Mouse (Mus musculus) myocyte (in vitro differentiated cells): ENCODE data around the gene Ect2. TPM values are rescaled to one million over a fixed set of nuclear protein-coding genes. Genes with fewer than 3 reads are reported as not detected.

Source experiments
- H3K27me3 ChIP-seq: one replicate; pipeline ENCODE4 v1.6.1; 2011; ENCODE audit not compliant: control insufficient read depth, insufficient read depth, insufficient read length
- H3K36me3 ChIP-seq: one replicate; pipeline ENCODE4 v1.6.1; 2011; ENCODE audit not compliant: control insufficient read depth, insufficient read depth
- H3K4me2 ChIP-seq: one replicate; pipeline ENCODE4 v1.6.1; 2011; ENCODE audit warnings: low read depth, control low read depth
- H3K4me3 ChIP-seq: one replicate; pipeline ENCODE4 v1.5.1; 2011; ENCODE audit warnings: mild to moderate bottlenecking, control low read depth, moderate library complexity
- H3K79me2 ChIP-seq: one replicate; pipeline ENCODE4 v1.6.1; 2011; ENCODE audit not compliant: control insufficient read depth, insufficient read depth
- H3ac ChIP-seq: one replicate; pipeline ENCODE4 v1.6.1; 2011; ENCODE audit not compliant: control insufficient read depth, insufficient read length
- CEBPB ChIP-seq: IDR thresholded peaks from 2 replicates; pipeline ENCODE4 v1.6.1; 2011; ENCODE audit warnings: mild to moderate bottlenecking, moderate library complexity; ENCODE audit not compliant: poor library complexity, insufficient read depth, severe bottlenecking
- E2F4 ChIP-seq: IDR thresholded peaks from one replicate; pipeline ENCODE4 v1.6.1; 2011; ENCODE audit warnings: mild to moderate bottlenecking, control low read depth, moderate library complexity; ENCODE audit not compliant: insufficient read depth
- MAX ChIP-seq: IDR thresholded peaks from one replicate; pipeline ENCODE4 v1.6.1; 2011; ENCODE audit warnings: low read depth, mild to moderate bottlenecking, control low read depth
- MYOD1 ChIP-seq, 3 experiments: IDR thresholded peaks; one replicate each; pipeline ENCODE4 v1.6.1; 2011; ENCODE audit warnings: control low read depth in 2 of 3, low read depth in 2 of 3, mild to moderate bottlenecking in 2 of 3, moderate library complexity in 1 of 3; ENCODE audit not compliant: insufficient read length in 2 of 3, control insufficient read depth in 1 of 3
- MYOG ChIP-seq, 3 experiments: IDR thresholded peaks; one replicate each; pipeline ENCODE4 v1.6.1; 2011; ENCODE audit warnings: control low read depth in 2 of 3, low read depth in 2 of 3, mild to moderate bottlenecking in 2 of 3; ENCODE audit not compliant: insufficient read length in 2 of 3, control insufficient read depth in 1 of 3, insufficient read depth in 1 of 3
- POLR2A ChIP-seq: IDR thresholded peaks from one replicate; pipeline ENCODE4 v1.6.1; 2011; ENCODE audit warnings: low read depth, mild to moderate bottlenecking, control low read depth, moderate library complexity; ENCODE audit not compliant: insufficient read length
- POLR2AphosphoS2 ChIP-seq: IDR thresholded peaks from one replicate; pipeline ENCODE4 v1.6.1; 2011; ENCODE audit warnings: low read depth, control low read depth; ENCODE audit not compliant: insufficient read length
- REST ChIP-seq: IDR thresholded peaks from one replicate; pipeline ENCODE4 v1.6.1; 2011; ENCODE audit warnings: mild to moderate bottlenecking, control low read depth, moderate library complexity; ENCODE audit not compliant: insufficient read depth, insufficient read length
- SRF ChIP-seq: IDR thresholded peaks from one replicate; pipeline ENCODE4 v1.6.1; 2011; ENCODE audit warnings: low read depth; ENCODE audit not compliant: control insufficient read depth, insufficient read length
- TCF12 ChIP-seq: IDR thresholded peaks from one replicate; pipeline ENCODE4 v1.6.1; 2011; ENCODE audit warnings: mild to moderate bottlenecking, control low read depth; ENCODE audit not compliant: poor library complexity, insufficient read depth, severe bottlenecking
- TCF3 ChIP-seq: IDR thresholded peaks from one replicate; pipeline ENCODE4 v1.6.1; 2011; ENCODE audit warnings: low read depth, control low read depth; ENCODE audit not compliant: insufficient read length
- USF1 ChIP-seq: IDR thresholded peaks from one replicate; pipeline ENCODE4 v1.6.1; 2011; ENCODE audit warnings: low read depth, mild to moderate bottlenecking, control low read depth, moderate library complexity
- polyA plus RNA-seq: library from polyadenylated mRNA; unstranded; fragments of >200 nt; fragmentation: generic; extraction: Trizol; gene quantifications from one replicate; pipeline ENCODE4 v1.2.1, GENCODE M21; 2012; ENCODE audit warnings: missing spikeins

The Ect2 gene
- polyA plus RNA-seq, 1 experiment = 6.6 TPM

- H3K4me2 ChIP-seq = no peak overlapping the region
- no peak overlapping the region for H3K4me3 ChIP-seq
- TF ChIP-seq CEBPB = no peak
- TF ChIP-seq MYOG (IDR thresholded peaks at IDR 0.05; ENCODE audit: control insufficient read depth in 1 of 3, insufficient read depth in 1 of 3, insufficient read length in 2 of 3, low read depth in 2 of 3) = no peak
- TF ChIP-seq SRF = no peak
- no peak for TF ChIP-seq POLR2A
- TF ChIP-seq E2F4 = no peak
- TF ChIP-seq TCF3 = no peak
- TF ChIP-seq REST = no peak
- H3ac ChIP-seq = no peak overlapping the region
- H3K36me3 ChIP-seq = no peaks in the 10 kb centered on the region
- H3K27me3 ChIP-seq = no peaks in the 10 kb centered on the region
- H3K79me2 ChIP-seq = no peaks in the 10 kb centered on the region
These were observed 83.3 kb downstream of the Ect2 start for GRCm38 (mm10) chr3:27070340-27070739.

- TF ChIP-seq MYOD1 (IDR thresholded peaks at IDR 0.05; ENCODE audit: control insufficient read depth in 1 of 3, insufficient read length in 2 of 3, low read depth in 2 of 3) = no peak
- no peak for TF ChIP-seq USF1
- TF ChIP-seq MYOG (IDR thresholded peaks at IDR 0.05; ENCODE audit: control insufficient read depth in 1 of 3, insufficient read depth in 1 of 3, insufficient read length in 2 of 3, low read depth in 2 of 3) = no peak
- no peak for TF ChIP-seq E2F4
- no peak for TF ChIP-seq SRF
- TF ChIP-seq TCF12 = no peak
- no peak for TF ChIP-seq POLR2AphosphoS2
- no peak for TF ChIP-seq REST
- TF ChIP-seq CEBPB = no peak
- no peak for TF ChIP-seq TCF3
- TF ChIP-seq MAX = no peak
- no peak for TF ChIP-seq POLR2A
These were observed 86.5 kb downstream of the Ect2 start for GRCm38 (mm10) chr3:27067206-27067605.

GRCm38 (mm10) chr3:27064886-27065285, 88.8 kb downstream of the Ect2 start:
- Histone ChIP-seq H3K36me3 (no peaks in the 10 kb centered on the region), H3K27me3 (no peaks in the 10 kb centered on the region), H3ac (no peak overlapping the region), H3K79me2 (no peaks in the 10 kb centered on the region), H3K4me2 (no peak overlapping the region), H3K4me3 (no peak overlapping the region)
- no peak for TF ChIP-seq TCF12
- no peak for TF ChIP-seq E2F4
- no peak for TF ChIP-seq POLR2A
- TF ChIP-seq POLR2AphosphoS2 = no peak
- TF ChIP-seq CEBPB = no peak
- no peak for TF ChIP-seq MYOG (IDR thresholded peaks at IDR 0.05; ENCODE audit: control insufficient read depth in 1 of 3, insufficient read depth in 1 of 3, insufficient read length in 2 of 3, low read depth in 2 of 3)
- no peak for TF ChIP-seq TCF3
- TF ChIP-seq REST = no peak
- TF ChIP-seq MAX = no peak
- no peak for TF ChIP-seq SRF
- no peak for TF ChIP-seq MYOD1 (IDR thresholded peaks at IDR 0.05; ENCODE audit: control insufficient read depth in 1 of 3, insufficient read length in 2 of 3, low read depth in 2 of 3)
- TF ChIP-seq USF1 = no peak

More at GRCm38 (mm10) chr3:27067206-27067605, 86.5 kb downstream of the Ect2 start:
- Histone ChIP-seq H3K36me3 (no peaks in the 10 kb centered on the region), H3K79me2 (no peaks in the 10 kb centered on the region), H3K4me2 (no peak overlapping the region), H3K27me3 (no peaks in the 10 kb centered on the region), H3K4me3 (no peak overlapping the region), H3ac (no peak overlapping the region)

GRCm38 (mm10) chr3:27063399-27064260, 90.0 kb downstream of the Ect2 start:
- TF ChIP-seq MAX = no peak
- TF ChIP-seq CEBPB = no peak
- TF ChIP-seq MYOG (IDR thresholded peaks at IDR 0.05; ENCODE audit: control insufficient read depth in 1 of 3, insufficient read depth in 1 of 3, insufficient read length in 2 of 3, low read depth in 2 of 3) = no peak
- no peak for TF ChIP-seq USF1
- TF ChIP-seq POLR2A = no peak
- TF ChIP-seq E2F4 = no peak
- no peak for TF ChIP-seq SRF
- Histone ChIP-seq H3K4me3 (no peak overlapping the region), H3K4me2 (no peak overlapping the region), H3K79me2 (no peaks in the 10 kb centered on the region), H3ac (no peak overlapping the region), H3K27me3 (no peaks in the 10 kb centered on the region), H3K36me3 (no peaks in the 10 kb centered on the region)

GRCm38 (mm10) chr3:27060441-27060840, 93.2 kb downstream of the Ect2 start:
- Histone ChIP-seq H3ac (no peak overlapping the region), H3K4me2 (no peak overlapping the region), H3K27me3 (no peaks in the 10 kb centered on the region), H3K4me3 (no peak overlapping the region), H3K79me2 (no peaks in the 10 kb centered on the region), H3K36me3 (no peaks in the 10 kb centered on the region)
- TF ChIP-seq POLR2A = no peak
- no peak for TF ChIP-seq MAX
- no peak for TF ChIP-seq MYOG (IDR thresholded peaks at IDR 0.05; ENCODE audit: control insufficient read depth in 1 of 3, insufficient read depth in 1 of 3, insufficient read length in 2 of 3, low read depth in 2 of 3)
- no peak for TF ChIP-seq MYOD1 (IDR thresholded peaks at IDR 0.05; ENCODE audit: control insufficient read depth in 1 of 3, insufficient read length in 2 of 3, low read depth in 2 of 3)
- no peak for TF ChIP-seq E2F4
- TF ChIP-seq CEBPB = no peak
